Mouse (Mus musculus) intestine, embryonic 15.5 days (tissue): Measurements from ENCODE around the gene Obscn. TPM values are rescaled to one million over a fixed set of nuclear protein-coding genes. Genes with fewer than 3 reads are reported as not detected.

Experiments
- ATAC-seq: fragments of 200-750 bp; cut with Nextera tagmentation; 2 replicates; pipeline ENCODE4 v1.8.0; 2017; ENCODE audit warnings: moderate TSS enrichment, moderate library complexity
- H3K27ac ChIP-seq: fragments of 300-500 bp; sonication (generic); 2 replicates; pipeline ENCODE4 v1.5.1; 2015; ENCODE audit warnings: mild to moderate bottlenecking, inconsistent platforms
- H3K27me3 ChIP-seq: fragments of 300-500 bp; sonication (generic); replicated peaks from 2 replicates; pipeline ENCODE4 v1.6.1; 2015; ENCODE audit warnings: inconsistent platforms
- H3K36me3 ChIP-seq: fragments of 300-500 bp; sonication (generic); 2 replicates; pipeline ENCODE4 v1.6.1; 2015; ENCODE audit warnings: inconsistent platforms
- H3K4me1 ChIP-seq: fragments of 300-500 bp; sonication (generic); replicated peaks from 2 replicates; pipeline ENCODE4 v1.6.1; 2015; ENCODE audit warnings: inconsistent platforms
- H3K4me2 ChIP-seq: fragments of 300-500 bp; sonication (generic); replicated peaks from 2 replicates; pipeline ENCODE4 v1.6.1; 2015; ENCODE audit warnings: mild to moderate bottlenecking, inconsistent platforms
- H3K4me3 ChIP-seq: fragments of 300-500 bp; sonication (generic); replicated peaks from 2 replicates; pipeline ENCODE4 v1.5.1; 2015; ENCODE audit warnings: inconsistent platforms
- H3K9ac ChIP-seq: fragments of 300-500 bp; sonication (generic); 2 replicates; pipeline ENCODE4 v1.6.1; 2015; ENCODE audit warnings: inconsistent platforms
- H3K9me3 ChIP-seq: fragments of 300-500 bp; sonication (generic); 2 replicates; pipeline ENCODE4 v1.6.1; 2016; ENCODE audit warnings: inconsistent platforms
- WGBS: fragments of 180-500 bp; shearing (Covaris S2); methylation state at CpG from one replicate; pipeline ENCODE4 v1.1.7; 2015; 5-methylcytosine and 5-hydroxymethylcytosine counted together
- polyA plus RNA-seq: library from polyadenylated mRNA; unstranded; fragments of >200 nt; fragmentation: Nextera tagmentation; extraction: Ambion mirVana; gene quantifications from 2 replicates; pipeline ENCODE4 v1.2.1, GENCODE M21; 2015

Obscn gene
- polyA plus RNA-seq, 1 experiment from 2014 or later = 1.3 TPM

GRCm38 (mm10) chr11:59094213-59094612, 42.0 kb downstream of the Obscn start:
- no peak overlapping the region for H3K4me3 ChIP-seq
- no peak overlapping the region for H3K4me2 ChIP-seq
- 62% methylated on average over 4 of the region's 4 CpGs for WGBS
- no peaks in the 10 kb centered on the region for H3K36me3 ChIP-seq
- H3K4me1 ChIP-seq = no peaks in the 10 kb centered on the region
- no peaks in the 10 kb centered on the region for H3K9me3 ChIP-seq
- H3K27ac ChIP-seq = no peak overlapping the region
- ATAC-seq = no peak
- no peaks in the 10 kb centered on the region for H3K27me3 ChIP-seq
- H3K9ac ChIP-seq = no peak overlapping the region

GRCm38 (mm10) chr11:59087581-59087980, 48.6 kb downstream of the Obscn start:
- H3K9me3 ChIP-seq = no peaks in the 10 kb centered on the region
- H3K4me3 ChIP-seq = no peak overlapping the region
- H3K27ac ChIP-seq = no peak overlapping the region
- H3K9ac ChIP-seq = no peak overlapping the region
- ATAC-seq = no peak
- H3K4me2 ChIP-seq = no peak overlapping the region
- WGBS = 91% methylated on average over 10 of the region's 10 CpGs
- H3K4me1 ChIP-seq = no peaks in the 10 kb centered on the region
- no peaks in the 10 kb centered on the region for H3K36me3 ChIP-seq
- no peaks in the 10 kb centered on the region for H3K27me3 ChIP-seq

GRCm38 (mm10) chr11:59085200-59085599, 51.0 kb downstream of the Obscn start:
- Histone ChIP-seq H3K36me3 (no peaks in the 10 kb centered on the region), H3K4me1 (no peaks in the 10 kb centered on the region), H3K9ac (no peak overlapping the region), H3K27ac (no peak overlapping the region), H3K27me3 (no peaks in the 10 kb centered on the region), H3K4me2 (no peak overlapping the region), H3K9me3 (no peaks in the 10 kb centered on the region), H3K4me3 (no peak overlapping the region)
- WGBS = 78% methylated on average over 6 of the region's 6 CpGs
- no peak for ATAC-seq

DNA sequence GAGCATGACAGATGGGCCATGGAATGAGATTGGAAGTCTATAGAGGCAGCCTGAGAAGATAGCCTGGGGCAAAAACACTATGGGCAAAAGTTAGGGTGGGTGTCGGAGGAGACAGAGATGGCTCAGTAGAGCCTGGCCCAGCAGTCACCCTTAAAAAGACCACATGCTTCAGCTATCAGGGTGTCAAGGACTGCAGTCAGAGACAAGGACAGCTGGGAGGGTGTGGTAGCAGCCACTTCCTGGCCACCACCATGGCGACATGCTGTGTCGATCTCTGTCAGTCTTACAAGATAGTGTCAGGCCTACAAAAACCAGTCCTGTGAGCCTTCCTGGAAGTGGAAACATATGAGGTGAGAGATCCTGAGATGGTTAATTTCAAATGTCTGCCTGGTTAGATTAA, 53.1 kb downstream of the Obscn start:
- 71% methylated on average over 3 of the region's 3 CpGs for WGBS
- no peak overlapping the region for H3K4me2 ChIP-seq
- no peak overlapping the region for H3K9ac ChIP-seq
- no peaks in the 10 kb centered on the region for H3K27me3 ChIP-seq
- no peaks in the 10 kb centered on the region for H3K36me3 ChIP-seq
- H3K4me3 ChIP-seq = no peak overlapping the region
- no peak overlapping the region for H3K27ac ChIP-seq
- no peak for ATAC-seq
- H3K9me3 ChIP-seq = no peaks in the 10 kb centered on the region
- no peaks in the 10 kb centered on the region for H3K4me1 ChIP-seq

DNA sequence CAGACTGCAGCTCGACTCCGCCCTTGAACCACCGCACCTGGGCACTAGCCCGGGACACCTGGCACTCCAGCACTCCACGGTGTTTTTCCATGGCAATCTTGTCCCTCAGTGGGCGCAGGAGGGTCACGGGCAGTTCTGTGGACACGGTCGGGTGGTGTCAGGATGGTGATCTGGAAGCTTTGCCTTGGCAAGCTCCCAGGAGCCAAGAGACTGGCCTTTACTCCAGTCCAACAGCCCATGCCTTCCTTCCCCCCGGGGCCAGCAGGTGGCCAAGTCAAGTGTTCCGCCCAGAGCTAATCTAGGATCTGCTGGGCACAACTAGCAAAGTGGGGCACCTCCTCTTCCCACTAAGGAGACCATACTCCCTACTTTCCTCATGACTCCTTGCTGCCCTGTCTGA, 57.9 kb downstream of the Obscn start:
- Histone ChIP-seq H3K27me3 (no peaks in the 10 kb centered on the region), H3K4me2 (no peak overlapping the region), H3K9ac (no peak overlapping the region), H3K4me3 (no peak overlapping the region), H3K9me3 (no peaks in the 10 kb centered on the region), H3K36me3 (no peaks in the 10 kb centered on the region), H3K4me1 (no peaks in the 10 kb centered on the region), H3K27ac (no peak overlapping the region)
- 91% methylated on average over 11 of the region's 11 CpGs for WGBS
- ATAC-seq = no peak

DNA sequence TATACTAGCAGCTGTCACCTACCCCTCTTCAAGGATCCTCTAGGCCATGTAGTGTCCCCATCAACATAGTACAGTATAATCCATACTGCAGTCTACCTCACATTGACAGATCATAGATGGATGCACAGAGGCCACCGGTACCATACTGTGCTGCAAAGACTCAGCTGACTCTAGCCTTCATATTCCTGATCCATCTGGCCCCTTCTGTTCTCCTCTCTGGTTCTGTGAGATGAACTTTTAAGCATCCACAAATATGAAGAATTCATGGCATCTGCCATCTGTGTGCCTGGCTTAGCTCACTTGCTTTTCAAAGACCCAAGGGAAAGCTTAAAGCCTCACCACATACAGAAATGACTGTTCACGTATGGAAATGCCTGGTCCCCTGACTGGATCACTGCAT, 65.9 kb downstream of the Obscn start:
- Histone ChIP-seq H3K36me3 (no peaks in the 10 kb centered on the region), H3K4me1 (no peaks in the 10 kb centered on the region), H3K27ac (no peak overlapping the region), H3K4me2 (no peak overlapping the region), H3K4me3 (no peak overlapping the region), H3K9ac (no peak overlapping the region), H3K9me3 (no peaks in the 10 kb centered on the region), H3K27me3 (no peaks in the 10 kb centered on the region)
- WGBS = 76% methylated on average over 2 of the region's 2 CpGs
- no peak for ATAC-seq

- Histone ChIP-seq H3K4me2 (no peak overlapping the region), H3K9ac (no peak overlapping the region), H3K36me3 (no peaks in the 10 kb centered on the region), H3K4me3 (no peak overlapping the region), H3K4me1 (no peaks in the 10 kb centered on the region), H3K27ac (no peak overlapping the region), H3K9me3 (no peaks in the 10 kb centered on the region), H3K27me3 (no peaks in the 10 kb centered on the region)
- WGBS = 84% methylated on average over 8 of the region's 8 CpGs
- ATAC-seq = no peak
Measured at GRCm38 (mm10) chr11:59068922-59069321, 67.3 kb downstream of the Obscn start.

- Histone ChIP-seq H3K4me2 (no peak overlapping the region), H3K9me3 (no peaks in the 10 kb centered on the region), H3K27ac (no peak overlapping the region), H3K27me3 (no peaks in the 10 kb centered on the region), H3K36me3 (no peaks in the 10 kb centered on the region), H3K9ac (no peak overlapping the region), H3K4me1 (no peaks in the 10 kb centered on the region), H3K4me3 (no peak overlapping the region)
- ATAC-seq = no peak
- WGBS = 76% methylated on average over 1 of the region's 1 CpGs
Measured at GRCm38 (mm10) chr11:59068433-59068832, 67.8 kb downstream of the Obscn start.

DNA sequence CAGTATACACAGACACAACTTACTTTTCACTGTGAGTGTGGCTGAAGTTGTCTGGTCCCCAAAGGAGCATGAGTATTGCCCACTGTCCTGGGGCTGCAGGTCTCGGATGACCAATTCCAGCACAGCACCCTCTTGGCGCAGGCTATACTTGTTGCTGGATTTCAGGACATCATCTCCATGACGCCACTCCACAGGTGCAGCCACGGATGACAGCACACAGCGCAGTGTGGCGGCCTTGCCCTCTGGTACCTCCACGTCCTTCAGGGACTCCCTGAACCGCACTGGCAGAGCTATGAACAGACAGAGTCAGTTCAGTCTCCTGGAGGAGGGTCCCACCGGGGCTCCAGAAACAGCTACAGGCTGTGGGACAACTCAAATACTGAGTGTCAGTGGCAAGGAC, 68.3 kb downstream of the Obscn start:
- no peak overlapping the region for H3K4me2 ChIP-seq
- H3K9me3 ChIP-seq = no peaks in the 10 kb centered on the region
- no peaks in the 10 kb centered on the region for H3K36me3 ChIP-seq
- no peak overlapping the region for H3K4me3 ChIP-seq
- WGBS = 83% methylated on average over 9 of the region's 9 CpGs
- H3K27me3 ChIP-seq = no peaks in the 10 kb centered on the region
- H3K27ac ChIP-seq = no peak overlapping the region
- no peaks in the 10 kb centered on the region for H3K4me1 ChIP-seq
- no peak for ATAC-seq
- no peak overlapping the region for H3K9ac ChIP-seq

DNA sequence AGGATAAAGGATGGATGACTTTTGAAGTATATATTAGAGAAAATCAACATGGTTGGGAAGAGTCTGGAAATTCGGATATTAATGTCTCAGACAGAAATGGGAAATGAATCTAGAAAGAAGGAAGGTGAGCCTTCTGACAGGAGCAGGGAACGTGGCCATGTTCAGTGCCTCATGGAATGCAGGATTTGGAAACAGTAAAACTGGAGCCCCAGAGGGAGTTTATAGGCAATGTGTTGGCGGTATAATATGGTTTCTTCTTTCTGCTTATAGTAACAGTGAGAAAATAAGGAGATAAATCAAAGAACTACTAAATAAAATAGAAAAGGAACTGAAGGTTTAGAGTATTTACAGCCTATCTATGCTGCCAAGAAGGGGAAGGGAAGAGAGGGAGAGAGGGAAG, 78.2 kb downstream of the Obscn start:
- Histone ChIP-seq H3K9me3 (no peaks in the 10 kb centered on the region), H3K4me3 (no peak overlapping the region), H3K9ac (no peak overlapping the region), H3K36me3 (no peaks in the 10 kb centered on the region), H3K4me2 (no peak overlapping the region), H3K4me1 (no peaks in the 10 kb centered on the region), H3K27ac (no peak overlapping the region), H3K27me3 (no peaks in the 10 kb centered on the region)
- WGBS = 57% methylated on average over 3 of the region's 3 CpGs
- no peak for ATAC-seq

GRCm38 (mm10) chr11:59051031-59051430, 85.2 kb downstream of the Obscn start:
- Histone ChIP-seq H3K4me3 (no peak overlapping the region), H3K27me3 (no peaks in the 10 kb centered on the region), H3K4me1 (no peaks in the 10 kb centered on the region), H3K4me2 (no peak overlapping the region), H3K9me3 (no peaks in the 10 kb centered on the region), H3K9ac (no peak overlapping the region), H3K36me3 (no peaks in the 10 kb centered on the region), H3K27ac (no peak overlapping the region)
- WGBS = 77% methylated on average over 9 of the region's 9 CpGs
- no peak for ATAC-seq

- Histone ChIP-seq H3K4me2 (no peak overlapping the region), H3K4me3 (no peak overlapping the region), H3K27ac (no peak overlapping the region), H3K36me3 (no peaks in the 10 kb centered on the region), H3K27me3 (no peaks in the 10 kb centered on the region; the same call in 1 of the 2 replicates), H3K4me1 (no peaks in the 10 kb centered on the region), H3K9ac (no peak overlapping the region), H3K9me3 (no peaks in the 10 kb centered on the region)
- 89% methylated on average over 15 of the region's 15 CpGs for WGBS
- no peak for ATAC-seq
Measured at GRCm38 (mm10) chr11:59044703-59045330, 91.4 kb downstream of the Obscn start.

GRCm38 (mm10) chr11:59029003-59029402, 107.2 kb downstream of the Obscn start:
- no peaks in the 10 kb centered on the region for H3K36me3 ChIP-seq
- whole genome bisulfite sequencing = 86% methylated on average over 13 of the region's 13 CpGs

More at GRCm38 (mm10) chr11:59029003-59029402, 107.2 kb downstream of the Obscn start:
- Histone ChIP-seq H3K4me2 (no peak overlapping the region), H3K4me3 (no peak overlapping the region), H3K27ac (no peak overlapping the region), H3K9me3 (no peaks in the 10 kb centered on the region), H3K4me1 (no peaks in the 10 kb centered on the region), H3K27me3 (no peaks in the 10 kb centered on the region), H3K9ac (no peak overlapping the region)
- ATAC-seq = no peak
